Mouse (Mus musculus) ES-E14 (cell line): ENCODE data around the gene Tmco3.
"Not testable (repeated sequence)": the region's sequence is repeated elsewhere in the genome, so short reads cannot be mapped to it uniquely, and the experiment has no call there.

Source experiments
- CHD2 ChIP-seq: IDR thresholded peaks from 2 replicates; pipeline ENCODE4 v1.6.1; 2014; ENCODE audit warnings: mild to moderate bottlenecking, low read depth, low read length, inconsistent platforms
- MAFK ChIP-seq: IDR thresholded peaks from 2 replicates; pipeline ENCODE4 v1.6.1; 2014; ENCODE audit warnings: mild to moderate bottlenecking, low read depth, low read length, inconsistent platforms; ENCODE audit not compliant: insufficient read depth
- ZC3H11A ChIP-seq: IDR thresholded peaks from 2 replicates; pipeline ENCODE4 v1.6.1; 2012; ENCODE audit warnings: low read depth, mild to moderate bottlenecking, inconsistent platforms, low read length, borderline replicate concordance
- ZNF384 ChIP-seq: IDR thresholded peaks from 2 replicates; pipeline ENCODE4 v1.6.1; 2012; ENCODE audit warnings: low read depth, low read length, inconsistent platforms

GRCm38 (mm10) chr8:13337245-13337644 is 49.3 kb downstream of the Tmco3 start:
- not testable (repeated sequence) for TF ChIP-seq CHD2, ZNF384, MAFK, ZC3H11A
